Mouse (Mus musculus) hindbrain, postnatal 0 days (tissue): ENCODE measurements at regions not wholly inside any gene's neighbourhood (a gene's known extent, or its start where the extent isn't known, plus 50 kb on each side); places are given as distances from the start of the nearest gene placed in this dataset.

Experiments used
- ATAC-seq: fragments of 200-750 bp; cut with Nextera tagmentation; 2 replicates; pipeline ENCODE4 v1.8.0; 2017; ENCODE audit warnings: mild to moderate bottlenecking, moderate TSS enrichment, moderate library complexity
- DNase-seq: peaks from one replicate; pipeline ENCODE4 v3.0.0-alpha.2; 2015; ENCODE audit warnings: low spot score
- H3K27ac ChIP-seq: fragments of 300-500 bp; sonication (generic); 2 replicates; pipeline ENCODE4 v1.5.1; 2014; ENCODE audit warnings: mild to moderate bottlenecking
- H3K27me3 ChIP-seq: fragments of 300-500 bp; sonication (generic); 2 replicates; pipeline ENCODE4 v1.6.1; 2014; ENCODE audit warnings: low read length, mixed read lengths; ENCODE audit not compliant: insufficient read depth
- H3K36me3 ChIP-seq: fragments of 300-500 bp; sonication (generic); 2 replicates; pipeline ENCODE4 v1.6.1; 2014; ENCODE audit warnings: low read length, mixed read lengths; ENCODE audit not compliant: insufficient read depth
- H3K4me1 ChIP-seq: fragments of 300-500 bp; sonication (generic); 2 replicates; pipeline ENCODE4 v1.6.1; 2014; ENCODE audit warnings: antibody characterized with exemption, low read length, mixed read lengths; ENCODE audit not compliant: insufficient read depth
- H3K4me2 ChIP-seq: fragments of 300-500 bp; sonication (generic); 2 replicates; pipeline ENCODE4 v1.6.1; 2014; ENCODE audit warnings: low read depth, mild to moderate bottlenecking, low read length, moderate library complexity, mixed read lengths
- H3K4me3 ChIP-seq: fragments of 300-500 bp; sonication (generic); 2 replicates; pipeline ENCODE4 v1.5.1; 2014; ENCODE audit warnings: low read length
- H3K9ac ChIP-seq: fragments of 300-500 bp; sonication (generic); replicated peaks from 2 replicates; pipeline ENCODE4 v1.6.1; 2014; ENCODE audit warnings: mild to moderate bottlenecking, low read length, moderate library complexity, mixed read lengths
- H3K9me3 ChIP-seq: fragments of 300-500 bp; sonication (generic); 2 replicates; pipeline ENCODE4 v1.6.1; 2016; ENCODE audit warnings: low read length, mixed read lengths
- CTCF ChIP-seq: IDR thresholded peaks from 2 replicates; pipeline ENCODE4 v1.5.1; 2016; ENCODE audit warnings: antibody characterized with exemption, control low read depth, low read depth
- WGBS: fragments of 180-500 bp; shearing (Covaris S2); extraction: QIAGEN DNeasy Blood & Tissue Kit; methylation state at CpG from one replicate; pipeline ENCODE4 v1.1.7; 2014; 5-methylcytosine and 5-hydroxymethylcytosine counted together

DNA sequence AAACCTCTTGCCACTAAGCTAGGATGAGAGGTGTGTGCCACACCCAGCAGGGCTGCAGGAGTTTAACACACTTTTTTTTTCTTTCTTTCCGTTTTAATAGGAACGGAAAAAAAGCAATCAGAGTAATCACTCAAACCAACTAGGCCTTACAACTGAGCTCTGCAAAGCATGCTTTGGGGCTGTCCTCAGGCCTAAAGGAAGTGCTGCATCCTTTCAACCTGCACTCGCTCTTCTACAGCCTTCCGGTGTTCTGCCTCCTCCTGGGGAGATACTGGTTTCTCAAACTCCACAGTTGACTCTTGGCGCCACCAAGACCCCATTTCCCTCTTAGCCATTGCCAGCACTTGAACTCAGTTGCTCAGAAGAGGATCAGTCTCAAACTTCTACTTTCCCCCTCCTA, 143.2 kb downstream of the Foxo1 start:
- H3K4me2 ChIP-seq, result no peak overlapping the region
- no peak overlapping the region for H3K4me3 ChIP-seq
- DNase-seq (no peak), ATAC-seq (no peak)
- H3K9me3 ChIP-seq, result no peaks in the 10 kb centered on the region
- 86% methylated on average over 5 of the region's 5 CpGs for WGBS
- H3K9ac ChIP-seq, result no peak overlapping the region
- H3K27ac ChIP-seq, result no peak overlapping the region
- no peaks in the 10 kb centered on the region for H3K4me1 ChIP-seq
- TF ChIP-seq CTCF, result no peak
- H3K36me3 ChIP-seq, result no peaks in the 10 kb centered on the region
- no peaks in the 10 kb centered on the region for H3K27me3 ChIP-seq

DNA sequence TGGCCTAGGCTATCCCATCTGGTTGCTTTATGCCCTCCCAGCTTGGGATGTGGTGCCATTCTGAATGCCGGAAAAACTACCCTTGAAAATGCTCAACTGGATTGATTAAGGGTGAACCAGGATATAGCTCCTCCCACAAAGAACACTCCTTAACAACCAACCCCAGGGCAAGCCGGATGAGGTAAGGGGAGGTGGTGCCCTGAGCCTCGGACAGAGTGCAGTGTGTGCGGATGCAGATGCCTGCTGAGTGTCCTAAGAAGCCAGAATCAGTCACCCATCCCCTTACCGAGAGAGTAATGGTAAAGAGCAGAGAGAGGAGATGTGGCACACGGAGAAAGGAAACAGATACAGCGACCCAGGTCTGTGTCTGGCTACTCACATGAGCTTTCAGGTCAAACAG, 141.3 kb downstream of the Foxo1 start:
- Histone ChIP-seq H3K27ac (no peak overlapping the region), H3K36me3 (no peaks in the 10 kb centered on the region), H3K9me3 (no peaks in the 10 kb centered on the region), H3K27me3 (no peaks in the 10 kb centered on the region), H3K4me1 (no peaks in the 10 kb centered on the region), H3K4me2 (no peak overlapping the region), H3K9ac (no peak overlapping the region), H3K4me3 (no peak overlapping the region)
- TF ChIP-seq CTCF, result no peak
- ATAC-seq, result no peak
- no peak for DNase-seq
- WGBS, result 78% methylated on average over 7 of the region's 7 CpGs

DNA sequence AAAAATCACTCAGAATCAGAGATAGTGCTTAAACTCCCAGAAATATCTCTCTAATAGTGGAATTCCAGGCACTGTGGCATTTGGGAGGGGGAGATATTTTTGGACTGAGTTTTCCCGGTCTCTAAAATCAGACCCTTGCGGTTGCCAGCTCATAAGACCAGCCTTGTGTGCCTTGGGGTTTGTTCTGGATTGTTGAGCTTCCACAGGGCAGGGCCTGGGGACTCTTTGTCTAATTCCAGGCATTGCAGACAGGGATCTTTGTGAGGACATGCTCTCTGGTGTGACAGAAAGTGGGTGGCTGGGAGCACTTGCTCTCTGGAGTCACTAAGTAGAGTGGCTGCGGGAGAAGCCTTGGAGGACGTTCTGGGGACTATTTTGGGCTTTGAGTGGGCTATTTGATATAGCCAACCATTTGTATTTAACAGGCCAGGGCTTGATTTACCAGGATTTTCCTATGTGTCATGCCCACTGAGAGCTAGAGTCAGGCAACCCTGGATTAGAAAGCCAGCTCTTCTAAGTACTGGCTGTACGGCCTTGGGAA, 138.7 kb downstream of the Foxo1 start:
- H3K36me3 ChIP-seq, result no peaks in the 10 kb centered on the region
- no peaks in the 10 kb centered on the region for H3K9me3 ChIP-seq
- H3K27ac ChIP-seq, result no peak overlapping the region
- no peak overlapping the region for H3K4me2 ChIP-seq
- H3K9ac ChIP-seq, result no peak overlapping the region
- TF ChIP-seq CTCF, result no peak
- WGBS, result 71% methylated on average over 5 of the region's 5 CpGs
- H3K4me1 ChIP-seq, result no peaks in the 10 kb centered on the region
- no peak for ATAC-seq
- H3K27me3 ChIP-seq, result no peaks in the 10 kb centered on the region
- no peak for DNase-seq
- H3K4me3 ChIP-seq, result no peak overlapping the region

DNA sequence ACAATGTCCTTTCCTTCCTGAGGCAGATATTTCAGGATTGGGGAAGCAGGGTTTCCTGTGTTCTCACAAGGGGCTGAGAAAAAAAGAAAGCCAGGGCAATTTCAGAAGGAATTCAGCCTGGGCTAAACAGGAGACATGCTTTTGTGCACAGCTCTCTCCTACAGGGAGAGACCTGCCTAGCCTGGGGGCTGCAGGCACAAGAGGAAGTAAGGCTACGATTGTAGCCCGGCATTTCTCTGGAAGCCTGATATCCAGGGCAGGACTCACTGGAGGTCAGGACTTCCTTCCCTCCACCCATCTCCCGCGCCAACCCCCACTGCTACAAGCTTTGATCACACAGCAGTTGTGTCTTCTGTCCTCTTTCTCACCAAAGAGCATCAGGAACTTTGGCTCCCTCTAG, 136.5 kb downstream of the Foxo1 start:
- H3K27ac ChIP-seq, result no peak overlapping the region; the same call in 1 of the 2 replicates
- H3K4me2 ChIP-seq, result no peak overlapping the region
- H3K9ac ChIP-seq, result no peak overlapping the region
- WGBS, result 50% methylated on average over 4 of the region's 4 CpGs
- H3K27me3 ChIP-seq, result no peaks in the 10 kb centered on the region
- no peaks in the 10 kb centered on the region for H3K36me3 ChIP-seq
- no peak for TF ChIP-seq CTCF
- ATAC-seq, result no peak
- no peak for DNase-seq
- H3K4me1 ChIP-seq, result 0 out of 2 replicates have a peak, but pooled peaks cover 5% of the 10 kb centered on the region
- H3K4me3 ChIP-seq, result no peak overlapping the region
- H3K9me3 ChIP-seq, result no peaks in the 10 kb centered on the region

DNA sequence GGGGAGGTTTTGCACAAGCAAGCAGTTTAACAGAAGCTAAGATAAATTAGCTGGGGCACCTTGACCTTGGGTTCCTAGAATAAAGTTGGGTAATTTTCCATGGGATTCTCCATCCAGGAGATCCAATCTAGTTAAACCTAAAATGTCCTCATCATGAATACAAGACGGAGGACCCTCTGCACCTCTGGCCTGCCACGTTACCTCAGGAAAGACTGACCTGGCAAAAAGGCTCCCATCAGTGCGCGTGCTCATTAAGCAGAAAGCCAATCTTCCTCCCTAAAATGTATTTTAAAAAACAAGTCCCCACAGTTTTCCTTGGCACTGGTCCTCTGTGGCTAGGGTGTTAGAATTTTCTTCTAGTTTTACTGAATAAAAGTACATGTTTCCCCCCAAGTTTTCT, 134.9 kb downstream of the Foxo1 start:
- Histone ChIP-seq H3K9ac (no peak overlapping the region), H3K27ac (no peak overlapping the region), H3K9me3 (no peaks in the 10 kb centered on the region), H3K27me3 (no peaks in the 10 kb centered on the region), H3K4me3 (no peak overlapping the region), H3K4me2 (no peak overlapping the region), H3K4me1 (0 out of 2 replicates have a peak, but pooled peaks cover 5% of the 10 kb centered on the region), H3K36me3 (no peaks in the 10 kb centered on the region)
- DNase-seq (no peak), ATAC-seq (no peak)
- over 99% methylated on average over 4 of the region's 4 CpGs for WGBS
- no peak for TF ChIP-seq CTCF
